Mouse (Mus musculus): ENCODE data around the gene Gabbr1.

- no peak for TF ChIP-seq GATA1 (IDR thresholded peaks at IDR 0.05; ENCODE audit: borderline replicate concordance, low read length)
- no peak for TF ChIP-seq FLI1 (IDR thresholded peaks at IDR 0.05; ENCODE audit: low read length)
Measured at GRCm38 (mm10) chr17:37083327-37083726, 37.6 kb downstream of the Gabbr1 start.

Data from megakaryocyte, embryonic 14.5 days (primary cell).